Mouse (Mus musculus) lung, adult 2 months (tissue): ENCODE measurements around the gene 1700025C18Rik.

Source experiments
- CTCF ChIP-seq: fragments of 200-500 bp; IDR thresholded peaks from 2 replicates; pipeline ENCODE4 v1.5.1; 2011; ENCODE audit warnings: mild to moderate bottlenecking, low read length, control low read depth; ENCODE audit not compliant: insufficient read depth
- POLR2A ChIP-seq: fragments of 200-500 bp; IDR thresholded peaks from 2 replicates; pipeline ENCODE4 v1.6.1; 2011; ENCODE audit warnings: low read depth, mild to moderate bottlenecking, control low read depth, low read length, borderline replicate concordance; ENCODE audit errors: extremely low read depth

GRCm38 (mm10) chr2:165096367-165096766 is 5.8 kb upstream of the 1700025C18Rik start:
- no peak for TF ChIP-seq CTCF
- no peak for TF ChIP-seq POLR2A
